Mouse (Mus musculus): ENCODE data around the gene Prdm1. TPM values are rescaled to one million over a fixed set of nuclear protein-coding genes. Genes with fewer than 3 reads are reported as not detected.

The Prdm1 gene
- polyA plus RNA-seq, 1 experiment from 2014 or later = 1.2 TPM

DNA sequence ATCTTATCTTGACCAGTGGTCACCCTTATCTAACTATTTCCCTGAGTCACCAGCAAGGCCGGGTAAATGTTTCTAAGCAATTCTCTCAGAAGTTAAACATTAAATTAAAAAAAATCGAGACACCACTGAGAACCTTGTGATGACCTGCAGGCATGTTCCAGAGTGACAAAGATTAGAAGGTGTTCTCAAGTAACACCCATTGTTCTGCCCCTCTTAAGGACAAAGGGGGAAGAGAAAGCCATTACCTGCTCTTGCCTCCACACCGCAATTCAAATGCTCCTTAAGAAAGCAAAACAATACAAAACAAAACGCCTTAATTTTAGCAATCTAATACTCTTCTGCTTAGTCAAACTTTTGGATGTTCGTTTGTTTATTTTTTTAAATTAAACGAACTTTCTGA lies 8.1 kb downstream of the Prdm1 start:
- H3K36me3 ChIP-seq = no peaks in the 10 kb centered on the region
- peaks cover 25% of the 10 kb centered on the region for H3K27me3 ChIP-seq (ENCODE audit: insufficient read depth, poor library complexity, severe bottlenecking)
- WGBS = 34% methylated on average over 6 of the region's 6 CpGs
- H3K4me3 ChIP-seq = no peak overlapping the region
- no peak overlapping the region for H3K27ac ChIP-seq
- H3K9me3 ChIP-seq = no peaks in the 10 kb centered on the region
- DNase-seq (ENCODE audit: low spot score) = no peak
- peaks cover 5% of the 10 kb centered on the region; the same call in 1 of the 2 replicates for H3K4me1 ChIP-seq (replicated peaks)

DNA sequence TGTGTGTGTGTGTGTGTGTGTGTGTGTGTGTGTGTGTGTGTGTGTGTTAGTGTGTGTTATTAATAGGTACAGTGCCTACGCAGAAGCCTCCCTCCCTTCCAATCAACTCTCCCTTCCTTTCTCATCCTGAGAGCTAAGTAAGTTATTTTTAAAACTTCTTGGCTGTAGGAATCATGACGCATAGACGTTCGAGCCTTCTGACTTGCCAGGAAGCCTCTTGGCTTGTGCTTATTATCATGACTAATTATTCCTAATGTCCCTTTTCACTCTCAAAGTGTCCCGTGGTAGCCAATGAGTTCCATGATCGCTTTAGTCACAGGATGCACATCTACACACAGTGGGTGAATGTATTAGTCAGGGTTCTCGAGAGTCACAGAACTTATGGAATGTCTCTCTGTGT lies 9.7 kb downstream of the Prdm1 start:
- Histone ChIP-seq H3K27me3 (ENCODE audit: insufficient read depth, poor library complexity, severe bottlenecking) (peaks cover 13% of the 10 kb centered on the region), H3K27ac (no peak overlapping the region), H3K4me3 (no peak overlapping the region), H3K36me3 (no peaks in the 10 kb centered on the region), H3K4me1 (replicated peaks) (peaks cover 5% of the 10 kb centered on the region; the same call in 1 of the 2 replicates), H3K9me3 (no peaks in the 10 kb centered on the region)
- WGBS = 83% methylated on average over 7 of the region's 7 CpGs
- no peak for DNase-seq (ENCODE audit: low spot score)

DNA sequence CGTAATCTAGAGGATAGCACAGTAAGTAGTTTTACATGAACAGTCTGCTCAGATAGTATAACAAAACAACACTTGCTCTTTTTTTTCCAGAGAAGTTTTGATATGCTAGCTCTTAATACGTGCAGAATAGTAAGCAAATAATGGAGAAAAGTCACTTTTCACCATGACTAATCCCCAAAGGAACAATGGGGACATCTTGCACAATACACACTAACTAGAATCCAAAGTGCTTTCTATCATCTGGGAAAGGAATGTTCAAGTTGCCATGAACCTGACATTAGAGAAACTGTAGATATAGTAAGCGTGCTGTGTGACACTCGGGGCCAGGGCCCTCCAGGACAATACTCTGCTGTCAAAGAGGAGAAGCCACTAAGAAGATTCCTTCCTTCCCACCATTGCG lies 15.2 kb downstream of the Prdm1 start:
- Histone ChIP-seq H3K27me3 (ENCODE audit: insufficient read depth, poor library complexity, severe bottlenecking) (no peaks in the 10 kb centered on the region), H3K4me1 (replicated peaks) (peaks cover 5% of the 10 kb centered on the region; the same call in 1 of the 2 replicates), H3K9me3 (no peaks in the 10 kb centered on the region), H3K4me3 (no peak overlapping the region), H3K27ac (no peak overlapping the region), H3K36me3 (no peaks in the 10 kb centered on the region)
- 86% methylated on average over 5 of the region's 5 CpGs for WGBS
- DNase-seq (ENCODE audit: low spot score) = no peak

DNA sequence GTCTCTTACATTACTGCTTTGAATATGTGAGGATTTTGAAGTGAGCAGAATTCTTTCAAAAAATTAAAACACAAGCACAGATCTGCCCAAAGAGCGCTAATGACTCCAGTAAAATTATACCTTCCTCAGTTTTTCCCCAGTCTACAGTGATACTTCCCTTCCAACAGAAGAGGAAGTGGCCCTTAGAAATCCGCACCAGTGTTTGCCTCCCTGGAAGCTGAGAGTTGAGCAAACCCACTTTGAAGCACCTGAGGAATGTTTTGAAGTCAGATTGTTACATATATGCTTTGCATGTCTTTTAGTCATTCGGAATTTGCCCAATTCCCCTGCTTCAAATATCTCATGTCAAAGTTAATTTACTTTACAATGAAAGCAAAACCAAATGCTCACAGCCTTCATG lies 17.3 kb downstream of the Prdm1 start:
- Histone ChIP-seq H3K27ac (no peak overlapping the region), H3K4me1 (replicated peaks) (peaks cover 4% of the 10 kb centered on the region; the same call in 1 of the 2 replicates), H3K27me3 (ENCODE audit: insufficient read depth, poor library complexity, severe bottlenecking) (no peaks in the 10 kb centered on the region), H3K36me3 (no peaks in the 10 kb centered on the region), H3K9me3 (no peaks in the 10 kb centered on the region), H3K4me3 (no peak overlapping the region)
- WGBS = 85% methylated on average over 3 of the region's 3 CpGs
- DNase-seq (ENCODE audit: low spot score) = no peak

DNA sequence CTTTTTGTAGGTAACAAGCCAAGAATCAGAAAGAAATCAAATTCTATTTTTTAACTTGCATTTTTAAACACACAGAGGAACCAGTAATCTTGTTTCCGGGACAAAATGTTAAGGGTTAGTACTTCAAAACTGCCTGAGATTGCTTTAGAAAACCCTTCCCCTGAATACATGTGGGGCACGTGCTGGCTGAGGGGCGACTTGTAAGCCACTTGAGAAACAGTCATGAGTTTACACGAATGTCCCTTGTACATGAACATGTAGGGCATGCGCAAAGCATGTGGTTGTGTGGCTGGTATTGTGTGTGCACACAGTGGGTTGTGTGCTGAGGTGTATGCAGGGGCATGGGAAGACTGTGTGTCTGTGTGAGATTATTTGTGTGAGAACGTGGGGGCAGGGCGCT lies 19.7 kb downstream of the Prdm1 start:
- WGBS = 92% methylated on average over 7 of the region's 7 CpGs
- no peak for DNase-seq (ENCODE audit: low spot score)

DNA sequence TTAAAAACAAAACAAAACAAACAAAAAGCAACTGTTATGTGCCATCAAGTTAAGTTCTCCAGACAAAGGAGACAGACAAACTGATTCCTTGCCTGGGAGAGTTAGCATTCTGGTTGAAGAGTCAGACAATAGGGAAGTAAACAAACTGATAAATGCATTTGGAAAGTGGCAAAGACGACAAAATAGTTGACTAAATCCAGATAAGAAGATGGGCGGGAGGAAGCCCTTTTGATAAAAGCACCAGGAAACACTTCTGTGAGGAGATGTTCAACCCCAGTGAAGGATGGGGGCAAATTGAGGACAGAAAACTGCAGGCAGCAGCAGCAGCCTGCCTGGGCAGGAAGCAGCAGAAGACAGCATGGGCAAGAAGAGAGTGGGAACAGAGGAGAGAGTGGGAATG lies 20.3 kb downstream of the Prdm1 start:
- no peaks in the 10 kb centered on the region for H3K36me3 ChIP-seq
- H3K9me3 ChIP-seq = no peaks in the 10 kb centered on the region
- no peak overlapping the region for H3K27ac ChIP-seq
- H3K27me3 ChIP-seq (ENCODE audit: insufficient read depth, poor library complexity, severe bottlenecking) = no peaks in the 10 kb centered on the region; the same call in 1 of the 2 replicates
- no peak overlapping the region for H3K4me3 ChIP-seq
- no peaks in the 10 kb centered on the region for H3K4me1 ChIP-seq (replicated peaks)
- no peak for DNase-seq (ENCODE audit: low spot score)
- 39% methylated on average over 2 of the region's 2 CpGs for WGBS

More for the DNA sequence above, 19.7 kb downstream of the Prdm1 start:
- H3K4me3 ChIP-seq = no peak overlapping the region
- H3K9me3 ChIP-seq = no peaks in the 10 kb centered on the region
- no peaks in the 10 kb centered on the region for H3K4me1 ChIP-seq (replicated peaks)
- no peaks in the 10 kb centered on the region for H3K36me3 ChIP-seq
- no peaks in the 10 kb centered on the region; the same call in 1 of the 2 replicates for H3K27me3 ChIP-seq (ENCODE audit: insufficient read depth, poor library complexity, severe bottlenecking)
- no peak overlapping the region for H3K27ac ChIP-seq

DNA sequence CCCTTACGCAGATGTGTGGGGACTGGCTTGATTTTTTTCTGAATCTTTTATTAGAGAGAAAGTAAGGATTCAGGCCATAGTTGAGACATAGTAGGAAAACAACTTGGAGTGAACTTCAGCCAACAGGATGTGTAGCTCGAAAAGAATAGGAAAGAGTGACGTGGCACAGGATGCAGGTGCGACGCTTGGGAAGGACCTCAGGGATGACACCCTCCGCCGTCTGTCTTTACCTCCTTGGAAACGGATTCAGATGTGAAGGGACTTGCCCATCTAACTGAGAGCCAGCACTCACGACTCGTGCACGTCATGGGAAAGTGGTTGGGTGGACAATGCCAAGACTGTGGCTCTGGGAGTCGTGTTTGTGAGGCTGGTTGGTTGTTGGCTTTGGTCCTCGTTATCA lies 25.4 kb downstream of the Prdm1 start:
- no peak overlapping the region for H3K27ac ChIP-seq
- no peak for DNase-seq (ENCODE audit: low spot score)
- H3K27me3 ChIP-seq (ENCODE audit: insufficient read depth, poor library complexity, severe bottlenecking) = no peaks in the 10 kb centered on the region; the same call in 1 of the 2 replicates
- no peaks in the 10 kb centered on the region for H3K4me1 ChIP-seq (replicated peaks)
- H3K36me3 ChIP-seq = no peaks in the 10 kb centered on the region
- H3K4me3 ChIP-seq = no peak overlapping the region
- no peaks in the 10 kb centered on the region for H3K9me3 ChIP-seq
- WGBS = 83% methylated on average over 13 of the region's 13 CpGs

DNA sequence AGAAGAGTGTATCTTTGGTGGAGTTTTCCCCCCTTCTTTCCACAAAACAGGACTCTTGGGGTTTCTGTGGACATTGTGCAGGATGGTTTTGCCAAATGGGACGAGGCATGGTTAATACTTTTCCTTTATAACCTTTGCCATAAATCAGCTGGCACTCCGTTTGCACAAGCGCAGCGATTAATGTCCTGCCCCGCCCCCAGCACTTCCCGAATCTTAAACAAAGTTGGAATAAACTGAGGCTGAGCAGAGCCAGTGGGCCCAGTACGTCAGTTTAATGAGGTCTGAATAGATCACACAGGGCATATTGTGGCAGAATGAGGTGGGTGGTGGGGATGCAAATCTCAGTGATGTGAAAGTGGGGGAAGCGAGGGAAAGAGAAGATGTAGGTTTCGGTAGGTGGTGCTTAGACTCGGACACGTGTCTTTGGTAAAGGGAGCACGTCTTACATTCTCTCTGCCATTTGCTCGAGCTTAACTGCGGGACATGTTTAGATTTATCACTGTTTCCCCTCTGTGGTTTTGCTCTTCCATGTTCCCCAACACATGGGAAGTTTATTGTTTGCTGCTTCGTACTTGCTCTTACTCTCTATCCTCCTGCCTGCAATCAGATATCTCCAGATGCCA lies 28.3 kb downstream of the Prdm1 start:
- 85% methylated on average over 15 of the region's 15 CpGs for WGBS
- no peaks in the 10 kb centered on the region for H3K4me1 ChIP-seq (replicated peaks)
- H3K27ac ChIP-seq = no peak overlapping the region
- no peaks in the 10 kb centered on the region for H3K9me3 ChIP-seq
- no peaks in the 10 kb centered on the region for H3K27me3 ChIP-seq (ENCODE audit: insufficient read depth, poor library complexity, severe bottlenecking)
- no peak overlapping the region for H3K4me3 ChIP-seq
- no peaks in the 10 kb centered on the region for H3K36me3 ChIP-seq
- DNase-seq (ENCODE audit: low spot score) = no peak

DNA sequence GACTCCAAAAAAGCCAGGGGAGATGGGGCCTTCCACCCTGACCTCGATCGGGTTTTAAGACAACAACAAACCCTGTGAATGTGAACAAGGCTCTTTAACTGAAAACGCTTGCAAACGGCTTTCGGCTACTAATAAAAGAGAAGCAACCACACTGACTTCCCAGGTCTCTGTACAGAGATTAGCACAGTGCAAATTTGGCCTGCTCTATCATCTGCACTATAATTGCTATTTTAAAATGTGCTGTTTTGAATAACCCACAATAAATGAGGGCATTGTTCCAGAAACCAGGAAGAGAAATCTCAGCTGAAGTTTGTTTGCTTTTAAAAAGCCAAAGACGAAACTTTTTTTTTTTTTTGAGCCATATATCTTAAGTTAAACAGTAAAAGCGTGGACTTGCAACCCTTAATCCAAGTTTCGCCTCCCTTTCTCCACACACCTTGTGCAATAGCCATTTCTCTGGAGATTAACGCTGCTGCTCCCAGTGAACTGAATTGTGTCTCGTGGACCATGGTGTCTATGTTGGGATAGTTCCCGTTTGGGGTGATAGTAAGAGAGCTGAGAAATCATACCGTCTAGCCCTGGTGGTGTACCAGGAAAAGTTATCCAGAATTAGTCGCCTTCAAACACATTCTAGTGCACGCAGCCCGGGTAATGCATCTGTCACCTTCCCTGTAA lies 34.3 kb downstream of the Prdm1 start:
- Histone ChIP-seq H3K4me1 (replicated peaks) (peaks cover 7% of the 10 kb centered on the region), H3K36me3 (no peaks in the 10 kb centered on the region), H3K27ac (no peak overlapping the region), H3K4me3 (no peak overlapping the region), H3K27me3 (ENCODE audit: insufficient read depth, poor library complexity, severe bottlenecking) (no peaks in the 10 kb centered on the region), H3K9me3 (no peaks in the 10 kb centered on the region)
- 82% methylated on average over 15 of the region's 15 CpGs for WGBS
- DNase-seq (ENCODE audit: low spot score) = no peak

DNA sequence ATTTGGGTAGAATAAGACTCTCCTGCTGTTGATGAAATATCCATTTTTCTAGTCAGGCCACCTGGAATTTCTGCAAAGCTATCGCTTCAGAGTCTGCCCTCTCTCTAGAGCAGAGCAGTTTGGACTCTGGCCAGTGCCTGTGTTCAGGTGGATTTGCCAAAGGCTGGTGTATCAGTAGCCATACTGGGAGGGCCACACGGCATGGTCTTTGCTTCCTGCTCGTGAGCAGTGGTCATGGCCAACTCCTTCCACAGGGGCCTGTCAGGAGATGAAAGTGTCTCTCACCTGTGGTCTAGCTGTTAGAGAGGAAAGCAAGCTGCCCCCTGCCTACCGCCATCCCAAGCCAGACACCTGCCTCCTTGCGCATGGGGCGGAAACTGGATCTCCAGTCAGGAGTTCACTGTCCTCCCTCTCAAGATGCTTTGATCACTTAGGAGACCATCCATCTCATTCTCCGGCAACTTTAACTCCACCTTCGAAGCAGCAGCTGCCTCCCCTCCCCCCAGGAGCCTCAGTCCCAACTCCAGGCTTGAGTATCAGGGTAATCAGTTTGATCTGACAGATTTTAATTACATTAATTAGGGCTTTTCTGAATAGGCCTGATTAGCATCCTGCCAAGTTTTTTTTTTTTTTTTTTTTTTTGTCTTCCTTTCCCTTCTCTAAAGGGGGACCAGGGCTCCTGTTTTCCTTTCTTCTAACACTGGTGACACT lies 35.3 kb downstream of the Prdm1 start:
- peaks cover 10% of the 10 kb centered on the region for H3K4me1 ChIP-seq (replicated peaks)
- DNase-seq (ENCODE audit: low spot score) = no peak
- H3K4me3 ChIP-seq = no peak overlapping the region
- no peak overlapping the region for H3K27ac ChIP-seq
- no peaks in the 10 kb centered on the region for H3K27me3 ChIP-seq (ENCODE audit: insufficient read depth, poor library complexity, severe bottlenecking)
- WGBS = 70% methylated on average over 8 of the region's 8 CpGs
- no peaks in the 10 kb centered on the region for H3K9me3 ChIP-seq
- no peaks in the 10 kb centered on the region for H3K36me3 ChIP-seq

DNA sequence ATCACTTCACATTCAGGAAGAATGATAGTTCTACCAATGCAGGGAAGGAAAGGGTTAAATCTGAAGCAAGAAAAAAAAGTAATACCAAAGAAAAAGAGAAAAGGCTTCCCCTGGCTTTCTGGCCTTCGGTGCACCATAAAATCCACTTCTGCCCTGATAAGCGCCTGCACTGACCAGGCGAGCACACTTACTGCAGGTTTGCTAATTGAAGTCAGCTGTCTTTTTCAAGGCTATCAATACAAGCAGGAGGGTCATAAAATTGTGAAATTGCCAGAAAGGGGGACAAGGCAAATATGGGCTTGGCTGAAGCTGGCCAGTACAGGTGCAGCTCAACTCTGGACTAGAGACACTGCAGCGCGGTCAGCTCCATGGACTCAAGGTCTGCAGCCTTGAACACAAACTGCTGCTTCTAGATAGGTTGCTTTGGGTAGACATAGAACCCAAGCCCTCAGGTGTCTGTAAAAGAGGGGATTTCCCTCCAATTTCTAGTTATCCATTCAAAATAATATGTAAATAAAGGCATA lies 37.3 kb downstream of the Prdm1 start:
- H3K27me3 ChIP-seq (ENCODE audit: insufficient read depth, poor library complexity, severe bottlenecking) = no peaks in the 10 kb centered on the region
- no peaks in the 10 kb centered on the region for H3K36me3 ChIP-seq
- peaks cover 10% of the 10 kb centered on the region for H3K4me1 ChIP-seq (replicated peaks)
- no peak for DNase-seq (ENCODE audit: low spot score)
- no peak overlapping the region for H3K27ac ChIP-seq
- 79% methylated on average over 5 of the region's 5 CpGs for WGBS
- H3K9me3 ChIP-seq = no peaks in the 10 kb centered on the region
- no peak overlapping the region for H3K4me3 ChIP-seq

DNA sequence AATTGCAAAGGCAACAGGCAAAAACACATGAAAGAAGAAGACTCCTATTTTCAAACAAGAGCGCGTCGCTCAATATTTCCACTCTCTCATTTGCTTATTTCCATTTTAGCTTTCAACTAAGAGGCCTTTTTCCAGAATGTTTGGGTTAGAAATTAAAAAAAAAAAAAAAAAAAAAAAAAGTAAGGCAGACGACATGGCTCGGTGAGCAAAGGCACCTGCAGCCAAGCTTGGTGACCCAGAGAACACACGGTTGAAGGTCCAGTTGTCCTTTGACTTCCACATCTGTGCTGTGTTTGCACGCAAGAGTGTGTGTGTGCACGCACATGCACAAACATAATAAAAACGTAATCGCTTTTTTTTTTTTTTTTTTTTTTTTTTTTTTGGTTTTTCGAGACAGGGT lies 41.2 kb downstream of the Prdm1 start:
- Histone ChIP-seq H3K4me3 (no peak overlapping the region), H3K27ac (no peak overlapping the region), H3K27me3 (ENCODE audit: insufficient read depth, poor library complexity, severe bottlenecking) (no peaks in the 10 kb centered on the region), H3K36me3 (no peaks in the 10 kb centered on the region), H3K4me1 (replicated peaks) (peaks cover 8% of the 10 kb centered on the region; the same call in 1 of the 2 replicates), H3K9me3 (no peaks in the 10 kb centered on the region)
- 94% methylated on average over 10 of the region's 11 CpGs for WGBS
- DNase-seq (ENCODE audit: low spot score) = no peak

DNA sequence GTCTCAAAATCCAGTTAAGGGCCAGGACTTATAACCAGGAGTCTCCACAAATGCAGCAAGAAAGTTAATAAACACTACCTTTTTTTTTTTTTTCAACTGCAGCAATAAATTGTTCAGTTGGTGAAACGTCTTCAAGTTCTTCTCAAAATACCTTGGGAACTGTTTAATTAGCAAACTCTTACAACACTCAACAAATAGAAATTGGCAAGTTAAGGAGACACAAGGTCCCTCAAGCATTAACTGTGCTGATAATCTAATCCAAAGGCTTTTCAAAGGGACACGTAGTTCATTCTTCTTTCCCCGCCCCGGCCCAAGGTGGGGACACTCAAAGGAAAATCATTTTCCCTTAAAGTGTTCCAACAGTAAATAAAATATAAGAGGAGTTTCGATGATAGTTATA lies 44.2 kb downstream of the Prdm1 start:
- Histone ChIP-seq H3K9me3 (no peaks in the 10 kb centered on the region), H3K27me3 (ENCODE audit: insufficient read depth, poor library complexity, severe bottlenecking) (no peaks in the 10 kb centered on the region), H3K4me1 (replicated peaks) (peaks cover 14% of the 10 kb centered on the region), H3K36me3 (no peaks in the 10 kb centered on the region), H3K4me3 (no peak overlapping the region), H3K27ac (no peak overlapping the region)
- no peak for DNase-seq (ENCODE audit: low spot score)
- 89% methylated on average over 5 of the region's 5 CpGs for WGBS

All from hindbrain, embryonic 10.5 days (tissue).